Mouse (Mus musculus) liver, adult (tissue): ENCODE measurements around the gene Fam219a.

Source experiments
- GATA4 ChIP-seq: IDR thresholded peaks from 2 replicates; pipeline ENCODE4 v1.6.1; 2014; ENCODE audit warnings: mild to moderate bottlenecking, low read length; ENCODE audit not compliant: insufficient replicate concordance

The Fam219a gene

GRCm38 (mm10) chr4:41478751-41479455 is 90.4 kb downstream of the Fam219a start:
- no peak for TF ChIP-seq GATA4

- no peak for TF ChIP-seq GATA4
These were observed 91.6 kb downstream of the Fam219a start for GRCm38 (mm10) chr4:41477648-41478160.

- TF ChIP-seq GATA4 = no peak
These were observed 98.0 kb downstream of the Fam219a start for GRCm38 (mm10) chr4:41471384-41471689.

- TF ChIP-seq GATA4 = no peak
These were observed 98.5 kb downstream of the Fam219a start for GRCm38 (mm10) chr4:41470684-41471383.

GRCm38 (mm10) chr4:41470051-41470683 is 99.2 kb downstream of the Fam219a start:
- no peak for TF ChIP-seq GATA4

- TF ChIP-seq GATA4 = no peak
These were observed 100.1 kb downstream of the Fam219a start for GRCm38 (mm10) chr4:41469199-41469598.

- no peak for TF ChIP-seq GATA4
These were observed 100.8 kb downstream of the Fam219a start for GRCm38 (mm10) chr4:41468396-41469080.
